Mouse (Mus musculus): ENCODE measurements at regions not wholly inside any gene's neighbourhood (a gene's known extent, or its start where the extent isn't known, plus 50 kb on each side); places are given as distances from the start of the nearest gene placed in this dataset.
A peak's percentile ranks its signal among the peaks of the same experiment; 100 is the strongest.

GRCm38 (mm10) chr9:41545776-41546175 is 384.3 kb upstream of the Ubash3b start:
- Histone ChIP-seq H3K27me3 (no peaks in the 10 kb centered on the region), H3K4me1 (no peaks in the 10 kb centered on the region), H3K4me2 (replicated peaks) (no peak overlapping the region), H3K9ac (no peak overlapping the region), H3K36me3 (no peaks in the 10 kb centered on the region), H3K4me3 (replicated peaks) (no peak overlapping the region), H3K9me3 (replicated peaks) (no peaks in the 10 kb centered on the region), H3K27ac (replicated peaks) (no peak overlapping the region)
- 64% methylated on average over 1 of the region's 1 CpGs for WGBS
- ATAC-seq (ENCODE audit: insufficient number of reproducible peaks, low FRiP score, low TSS enrichment, low read depth) = no peak

- Histone ChIP-seq H3K4me2 (replicated peaks) (no peak overlapping the region), H3K4me1 (no peaks in the 10 kb centered on the region), H3K27me3 (no peaks in the 10 kb centered on the region), H3K4me3 (replicated peaks) (no peak overlapping the region), H3K27ac (replicated peaks) (no peak overlapping the region), H3K9ac (no peak overlapping the region), H3K9me3 (replicated peaks) (no peaks in the 10 kb centered on the region), H3K36me3 (no peaks in the 10 kb centered on the region)
- WGBS = 39% methylated on average over 5 of the region's 5 CpGs
- peak; percentile 69; the same call in 1 of the 2 replicates for ATAC-seq (ENCODE audit: insufficient number of reproducible peaks, low FRiP score, low TSS enrichment, low read depth)
Measured at GRCm38 (mm10) chr9:41542511-41542910, 381.0 kb upstream of the Ubash3b start.

- H3K27me3 ChIP-seq = no peaks in the 10 kb centered on the region
- no peak overlapping the region for H3K4me3 ChIP-seq (replicated peaks)
- 67% methylated on average over 6 of the region's 6 CpGs for WGBS
- no peak overlapping the region for H3K27ac ChIP-seq (replicated peaks)
- no peaks in the 10 kb centered on the region for H3K36me3 ChIP-seq
- ATAC-seq (ENCODE audit: insufficient number of reproducible peaks, low FRiP score, low TSS enrichment, low read depth) = no peak
- H3K4me2 ChIP-seq (replicated peaks) = no peak overlapping the region
- no peaks in the 10 kb centered on the region for H3K4me1 ChIP-seq
- H3K9ac ChIP-seq = no peak overlapping the region
- H3K9me3 ChIP-seq (replicated peaks) = no peaks in the 10 kb centered on the region
Measured at GRCm38 (mm10) chr9:41541327-41541726, 379.8 kb upstream of the Ubash3b start.

- no peaks in the 10 kb centered on the region for H3K27me3 ChIP-seq
- H3K4me2 ChIP-seq (replicated peaks) = no peak overlapping the region
- ATAC-seq (ENCODE audit: insufficient number of reproducible peaks, low FRiP score, low TSS enrichment, low read depth) = no peak
- H3K27ac ChIP-seq (replicated peaks) = no peak overlapping the region
- H3K4me1 ChIP-seq = peaks cover 10% of the 10 kb centered on the region; the same call in 1 of the 2 replicates
- no peaks in the 10 kb centered on the region for H3K36me3 ChIP-seq
- no peaks in the 10 kb centered on the region for H3K9me3 ChIP-seq (replicated peaks)
- H3K4me3 ChIP-seq (replicated peaks) = no peak overlapping the region
- 56% methylated on average over 3 of the region's 3 CpGs for WGBS
- no peak overlapping the region for H3K9ac ChIP-seq
Measured at GRCm38 (mm10) chr9:41532786-41533185, 371.3 kb upstream of the Ubash3b start.

GRCm38 (mm10) chr9:41532290-41532689 is 370.8 kb upstream of the Ubash3b start:
- H3K4me3 ChIP-seq (replicated peaks) = no peak overlapping the region
- peaks cover 10% of the 10 kb centered on the region; the same call in 1 of the 2 replicates for H3K4me1 ChIP-seq
- no peaks in the 10 kb centered on the region for H3K27me3 ChIP-seq
- H3K4me2 ChIP-seq (replicated peaks) = no peak overlapping the region
- H3K27ac ChIP-seq (replicated peaks) = no peak overlapping the region
- H3K9me3 ChIP-seq (replicated peaks) = no peaks in the 10 kb centered on the region
- H3K36me3 ChIP-seq = no peaks in the 10 kb centered on the region
- ATAC-seq (ENCODE audit: insufficient number of reproducible peaks, low FRiP score, low TSS enrichment, low read depth) = no peak
- 72% methylated on average over 7 of the region's 7 CpGs for WGBS
- no peak overlapping the region for H3K9ac ChIP-seq

- no peaks in the 10 kb centered on the region for H3K36me3 ChIP-seq
- no peak overlapping the region for H3K4me2 ChIP-seq (replicated peaks)
- ATAC-seq (ENCODE audit: insufficient number of reproducible peaks, low FRiP score, low TSS enrichment, low read depth) = no peak
- 57% methylated on average over 6 of the region's 6 CpGs for WGBS
- peaks cover 13% of the 10 kb centered on the region; the same call in 1 of the 2 replicates for H3K4me1 ChIP-seq
- no peaks in the 10 kb centered on the region for H3K27me3 ChIP-seq
- H3K27ac ChIP-seq (replicated peaks) = no peak overlapping the region
- H3K4me3 ChIP-seq (replicated peaks) = no peak overlapping the region
- H3K9ac ChIP-seq = no peak overlapping the region
- no peaks in the 10 kb centered on the region for H3K9me3 ChIP-seq (replicated peaks)
Measured at GRCm38 (mm10) chr9:41531596-41531995, 370.1 kb upstream of the Ubash3b start.

- Histone ChIP-seq H3K27ac (replicated peaks) (peak overlapping the region; percentile 84), H3K4me1 (peaks cover 33% of the 10 kb centered on the region), H3K9ac (no peak overlapping the region), H3K4me2 (replicated peaks) (0 out of 2 replicates have a peak overlapping the region, but pooled peaks have one; percentile 24), H3K36me3 (no peaks in the 10 kb centered on the region), H3K27me3 (no peaks in the 10 kb centered on the region), H3K9me3 (replicated peaks) (no peaks in the 10 kb centered on the region), H3K4me3 (replicated peaks) (no peak overlapping the region)
- no peak for ATAC-seq (ENCODE audit: insufficient number of reproducible peaks, low FRiP score, low TSS enrichment, low read depth)
- 37% methylated on average over 8 of the region's 8 CpGs for WGBS
Measured at GRCm38 (mm10) chr9:41526126-41526525, 364.6 kb upstream of the Ubash3b start.

- ATAC-seq (ENCODE audit: insufficient number of reproducible peaks, low FRiP score, low TSS enrichment, low read depth) = no peak
- 52% methylated on average over 1 of the region's 1 CpGs for WGBS
- Histone ChIP-seq H3K4me2 (replicated peaks) (no peak overlapping the region), H3K27ac (replicated peaks) (peak overlapping the region; percentile 84), H3K36me3 (no peaks in the 10 kb centered on the region), H3K4me3 (replicated peaks) (no peak overlapping the region), H3K4me1 (peaks cover 33% of the 10 kb centered on the region), H3K9ac (no peak overlapping the region), H3K9me3 (replicated peaks) (no peaks in the 10 kb centered on the region), H3K27me3 (no peaks in the 10 kb centered on the region)
Measured at GRCm38 (mm10) chr9:41525534-41525933, 364.0 kb upstream of the Ubash3b start.

GRCm38 (mm10) chr9:41524591-41524990 is 363.1 kb upstream of the Ubash3b start:
- WGBS = 31% methylated on average over 7 of the region's 7 CpGs
- no peak overlapping the region for H3K9ac ChIP-seq
- H3K27ac ChIP-seq (replicated peaks) = peak overlapping the region; percentile 84
- no peaks in the 10 kb centered on the region for H3K9me3 ChIP-seq (replicated peaks)
- no peak for ATAC-seq (ENCODE audit: insufficient number of reproducible peaks, low FRiP score, low TSS enrichment, low read depth)
- H3K27me3 ChIP-seq = no peaks in the 10 kb centered on the region
- peaks cover 33% of the 10 kb centered on the region for H3K4me1 ChIP-seq
- no peaks in the 10 kb centered on the region for H3K36me3 ChIP-seq
- no peak overlapping the region for H3K4me3 ChIP-seq (replicated peaks)
- no peak overlapping the region for H3K4me2 ChIP-seq (replicated peaks)

GRCm38 (mm10) chr9:41523969-41524368 is 362.5 kb upstream of the Ubash3b start:
- H3K4me2 ChIP-seq (replicated peaks) = no peak overlapping the region
- H3K36me3 ChIP-seq = no peaks in the 10 kb centered on the region
- no peaks in the 10 kb centered on the region for H3K9me3 ChIP-seq (replicated peaks)
- WGBS = 98% methylated on average over 2 of the region's 2 CpGs
- no peak for ATAC-seq (ENCODE audit: insufficient number of reproducible peaks, low FRiP score, low TSS enrichment, low read depth)
- peaks cover 33% of the 10 kb centered on the region for H3K4me1 ChIP-seq
- H3K4me3 ChIP-seq (replicated peaks) = no peak overlapping the region
- no peak overlapping the region for H3K27ac ChIP-seq (replicated peaks)
- no peak overlapping the region for H3K9ac ChIP-seq
- no peaks in the 10 kb centered on the region for H3K27me3 ChIP-seq

GRCm38 (mm10) chr9:41522302-41522701 is 360.8 kb upstream of the Ubash3b start:
- Histone ChIP-seq H3K27me3 (no peaks in the 10 kb centered on the region), H3K36me3 (no peaks in the 10 kb centered on the region), H3K27ac (replicated peaks) (no peak overlapping the region), H3K4me3 (replicated peaks) (no peak overlapping the region), H3K9me3 (replicated peaks) (no peaks in the 10 kb centered on the region), H3K4me2 (replicated peaks) (no peak overlapping the region), H3K9ac (no peak overlapping the region), H3K4me1 (peaks cover 33% of the 10 kb centered on the region)
- 58% methylated on average over 1 of the region's 1 CpGs for WGBS
- ATAC-seq (ENCODE audit: insufficient number of reproducible peaks, low FRiP score, low TSS enrichment, low read depth) = no peak

- WGBS = 58% methylated on average over 2 of the region's 2 CpGs
- H3K27ac ChIP-seq (replicated peaks) = 0 out of 2 replicates have a peak overlapping the region, but pooled peaks have one; percentile 28
- H3K27me3 ChIP-seq = no peaks in the 10 kb centered on the region
Measured at GRCm38 (mm10) chr9:41517787-41518186, 356.3 kb upstream of the Ubash3b start.

More at GRCm38 (mm10) chr9:41517787-41518186, 356.3 kb upstream of the Ubash3b start:
- Histone ChIP-seq H3K4me1 (peaks cover 16% of the 10 kb centered on the region), H3K4me2 (replicated peaks) (no peak overlapping the region), H3K4me3 (replicated peaks) (no peak overlapping the region), H3K9ac (no peak overlapping the region), H3K36me3 (no peaks in the 10 kb centered on the region), H3K9me3 (replicated peaks) (no peaks in the 10 kb centered on the region)
- no peak for ATAC-seq (ENCODE audit: insufficient number of reproducible peaks, low FRiP score, low TSS enrichment, low read depth)
